Mouse (Mus musculus): Measurements from ENCODE around the gene Clmn.
"Not testable (repeated sequence)": the region's sequence is repeated elsewhere in the genome, so short reads cannot be mapped to it uniquely, and the experiment has no call there.

DNA sequence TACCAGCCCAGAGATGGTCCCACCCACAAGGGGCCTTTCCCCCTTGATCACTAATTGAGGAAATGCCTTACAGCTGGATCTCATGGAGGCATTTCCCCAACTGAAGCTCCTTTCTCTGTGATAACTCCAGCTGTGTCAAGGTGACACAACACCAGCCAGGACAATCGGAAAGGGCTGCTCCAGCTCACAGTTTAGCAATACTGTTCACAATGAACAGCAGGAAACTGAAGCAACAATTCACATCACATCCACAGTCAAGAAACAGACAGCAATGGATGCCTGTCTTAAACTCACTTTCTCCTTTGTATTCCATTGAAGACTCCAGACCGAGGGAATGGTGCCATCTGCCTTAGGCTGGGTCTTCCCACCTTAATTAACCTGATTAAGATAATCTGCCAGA, 138.4 kb downstream of the Clmn start:
- TF ChIP-seq EP300, CTCF (IDR thresholded peaks at IDR 0.05): not testable (repeated sequence)
